Mouse (Mus musculus): ENCODE measurements at regions not wholly inside any gene's neighbourhood (a gene's known extent, or its start where the extent isn't known, plus 50 kb on each side); places are given as distances from the start of the nearest gene placed in this dataset.

- no peaks in the 10 kb centered on the region for H3K9me3 ChIP-seq (replicated peaks)
- peaks cover 7% of the 10 kb centered on the region; the same call in 1 of the 2 replicates for H3K4me1 ChIP-seq
- H3K27ac ChIP-seq (replicated peaks), result no peak overlapping the region
- no peaks in the 10 kb centered on the region for H3K27me3 ChIP-seq (replicated peaks)
- H3K4me2 ChIP-seq, result no peak overlapping the region
- H3K9ac ChIP-seq (replicated peaks), result no peak overlapping the region
- no peak overlapping the region for H3K4me3 ChIP-seq (replicated peaks)
- no peak for ATAC-seq (ENCODE audit: low FRiP score)
- WGBS, result 81% methylated on average over 1 of the region's 1 CpGs
- no peaks in the 10 kb centered on the region for H3K36me3 ChIP-seq
Observed at GRCm38 (mm10) chr8:116248398-116248797, 256.4 kb upstream of the Dynlrb2 start.

DNA sequence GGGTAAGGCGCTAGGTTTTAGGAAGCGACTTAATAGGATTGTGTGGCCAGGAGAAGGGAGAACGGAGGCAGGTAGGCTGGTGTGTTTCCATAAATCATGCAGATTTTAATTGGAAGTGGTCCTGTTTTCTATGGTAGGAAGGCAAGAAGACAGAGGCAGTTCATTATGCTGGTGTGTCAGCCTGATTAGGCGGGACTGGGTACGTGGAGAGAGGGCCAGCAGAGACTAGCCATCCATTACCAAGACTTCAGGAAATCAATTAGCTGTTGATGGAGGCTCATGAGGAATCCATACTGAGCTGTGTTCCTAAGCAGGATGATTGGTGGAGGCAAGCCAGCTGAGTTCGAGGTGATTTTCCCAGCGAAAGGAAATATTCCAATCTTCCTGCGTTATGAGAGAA, 261.3 kb upstream of the Dynlrb2 start:
- H3K36me3 ChIP-seq, result no peaks in the 10 kb centered on the region
- H3K4me3 ChIP-seq (replicated peaks), result no peak overlapping the region
- no peaks in the 10 kb centered on the region for H3K9me3 ChIP-seq (replicated peaks)
- H3K27ac ChIP-seq (replicated peaks), result no peak overlapping the region
- 0 out of 2 replicates have a peak, but pooled peaks cover 3% of the 10 kb centered on the region for H3K27me3 ChIP-seq (replicated peaks)
- WGBS, result 47% methylated on average over 8 of the region's 8 CpGs
- no peak overlapping the region for H3K9ac ChIP-seq (replicated peaks)
- H3K4me2 ChIP-seq, result no peak overlapping the region
- ATAC-seq (ENCODE audit: low FRiP score), result no peak
- H3K4me1 ChIP-seq, result peaks cover 19% of the 10 kb centered on the region; the same call in 1 of the 2 replicates

GRCm38 (mm10) chr8:116242972-116243371, 261.8 kb upstream of the Dynlrb2 start:
- Histone ChIP-seq H3K4me1 (peaks cover 20% of the 10 kb centered on the region; the same call in 1 of the 2 replicates), H3K4me3 (replicated peaks) (no peak overlapping the region), H3K27me3 (replicated peaks) (0 out of 2 replicates have a peak, but pooled peaks cover 3% of the 10 kb centered on the region), H3K4me2 (no peak overlapping the region), H3K9me3 (replicated peaks) (no peaks in the 10 kb centered on the region), H3K36me3 (no peaks in the 10 kb centered on the region), H3K9ac (replicated peaks) (no peak overlapping the region), H3K27ac (replicated peaks) (no peak overlapping the region)
- no peak for ATAC-seq (ENCODE audit: low FRiP score)
- 76% methylated on average over 5 of the region's 5 CpGs for WGBS

DNA sequence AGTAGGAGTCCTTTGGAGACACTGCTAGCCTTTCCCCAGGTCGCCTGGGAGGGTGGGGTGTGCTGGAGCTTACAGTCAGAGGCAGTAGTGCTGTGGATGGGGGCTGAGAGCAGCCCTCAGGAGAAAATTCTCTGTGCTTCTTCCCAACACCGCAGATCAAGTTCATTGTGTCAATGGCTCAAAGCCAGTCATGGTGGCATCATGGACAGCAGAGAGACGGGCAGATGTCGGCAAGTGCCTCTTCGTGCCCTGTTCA, 262.9 kb upstream of the Dynlrb2 start:
- Histone ChIP-seq H3K27me3 (replicated peaks) (0 out of 2 replicates have a peak, but pooled peaks cover 3% of the 10 kb centered on the region), H3K4me3 (replicated peaks) (no peak overlapping the region), H3K9ac (replicated peaks) (no peak overlapping the region), H3K27ac (replicated peaks) (no peak overlapping the region), H3K36me3 (no peaks in the 10 kb centered on the region), H3K4me1 (peaks cover 24% of the 10 kb centered on the region; the same call in 1 of the 2 replicates), H3K9me3 (replicated peaks) (no peaks in the 10 kb centered on the region), H3K4me2 (no peak overlapping the region)
- ATAC-seq (ENCODE audit: low FRiP score), result no peak
- 86% methylated on average over 5 of the region's 5 CpGs for WGBS

DNA sequence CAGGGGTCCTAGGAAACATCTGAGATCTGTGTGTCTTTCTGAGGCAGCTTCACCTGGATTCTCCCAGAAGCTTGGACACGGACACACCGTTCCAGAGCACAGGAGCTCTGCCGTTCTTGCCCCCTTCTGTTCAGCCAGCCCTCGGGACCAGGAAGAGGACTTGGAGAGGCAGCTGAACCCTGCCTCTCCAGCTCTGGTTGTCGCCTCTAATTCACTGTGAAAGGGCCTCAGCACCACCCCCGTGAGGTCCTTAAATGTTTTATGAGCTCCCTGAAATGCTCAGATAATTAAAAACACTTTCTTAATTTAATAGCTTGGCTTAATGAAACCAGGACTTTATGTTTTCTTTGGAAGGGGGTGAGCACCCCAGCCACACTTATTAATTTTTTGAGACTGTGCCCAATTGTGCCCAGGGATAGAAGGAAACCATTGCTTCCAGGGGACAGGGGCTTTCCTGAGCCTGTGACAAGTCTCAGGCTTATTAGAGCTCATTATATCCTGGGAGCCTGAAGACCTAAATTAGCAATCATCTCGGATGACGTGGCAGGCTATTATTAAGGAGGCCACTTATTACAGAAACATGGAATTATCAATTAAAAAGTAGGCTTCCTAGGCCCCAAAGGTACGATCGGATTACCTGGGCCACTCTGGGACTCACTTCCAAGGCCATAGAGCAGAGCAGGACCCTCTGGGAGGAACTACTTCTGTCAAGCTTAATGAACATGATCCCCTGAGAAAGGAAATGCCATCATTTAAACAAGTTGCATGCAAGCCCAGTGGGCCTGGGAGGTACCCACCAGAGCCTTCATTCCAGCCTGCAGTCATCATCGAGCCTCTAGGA, 263.4 kb upstream of the Dynlrb2 start:
- no peak overlapping the region for H3K9ac ChIP-seq (replicated peaks)
- no peak overlapping the region for H3K4me2 ChIP-seq
- no peaks in the 10 kb centered on the region for H3K36me3 ChIP-seq
- 38% methylated on average over 11 of the region's 11 CpGs for WGBS
- no peak for ATAC-seq (ENCODE audit: low FRiP score)
- no peak overlapping the region for H3K27ac ChIP-seq (replicated peaks)
- no peak overlapping the region for H3K4me3 ChIP-seq (replicated peaks)
- 0 out of 2 replicates have a peak, but pooled peaks cover 5% of the 10 kb centered on the region for H3K27me3 ChIP-seq (replicated peaks)
- no peaks in the 10 kb centered on the region for H3K9me3 ChIP-seq (replicated peaks)
- H3K4me1 ChIP-seq, result peaks cover 24% of the 10 kb centered on the region; the same call in 1 of the 2 replicates

DNA sequence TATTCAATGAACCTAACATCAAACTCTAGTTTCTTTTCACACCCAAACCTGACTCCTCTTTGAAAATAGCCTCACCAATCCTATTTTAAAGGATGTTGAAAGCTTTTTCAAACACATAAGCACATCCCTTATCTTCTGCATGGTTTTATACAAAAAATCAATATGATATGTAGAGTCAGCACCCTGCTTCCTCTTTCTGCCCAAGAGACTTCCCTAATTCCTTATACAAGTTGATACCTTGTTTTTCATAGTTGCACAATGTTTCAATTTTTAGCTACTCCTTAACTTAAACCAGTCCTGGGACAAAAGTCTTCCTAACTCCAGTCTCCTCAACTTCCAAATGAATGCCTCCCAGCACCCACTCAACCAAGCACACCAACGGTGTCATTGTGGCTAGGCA, 266.1 kb upstream of the Dynlrb2 start:
- Histone ChIP-seq H3K9me3 (replicated peaks) (no peaks in the 10 kb centered on the region), H3K36me3 (no peaks in the 10 kb centered on the region), H3K4me1 (peaks cover 20% of the 10 kb centered on the region; the same call in 1 of the 2 replicates), H3K4me3 (replicated peaks) (no peak overlapping the region), H3K4me2 (no peak overlapping the region), H3K9ac (replicated peaks) (no peak overlapping the region), H3K27ac (replicated peaks) (no peak overlapping the region), H3K27me3 (replicated peaks) (peaks cover 5% of the 10 kb centered on the region; the same call in 1 of the 2 replicates)
- WGBS, result 91% methylated on average over 1 of the region's 1 CpGs
- no peak for ATAC-seq (ENCODE audit: low FRiP score)

DNA sequence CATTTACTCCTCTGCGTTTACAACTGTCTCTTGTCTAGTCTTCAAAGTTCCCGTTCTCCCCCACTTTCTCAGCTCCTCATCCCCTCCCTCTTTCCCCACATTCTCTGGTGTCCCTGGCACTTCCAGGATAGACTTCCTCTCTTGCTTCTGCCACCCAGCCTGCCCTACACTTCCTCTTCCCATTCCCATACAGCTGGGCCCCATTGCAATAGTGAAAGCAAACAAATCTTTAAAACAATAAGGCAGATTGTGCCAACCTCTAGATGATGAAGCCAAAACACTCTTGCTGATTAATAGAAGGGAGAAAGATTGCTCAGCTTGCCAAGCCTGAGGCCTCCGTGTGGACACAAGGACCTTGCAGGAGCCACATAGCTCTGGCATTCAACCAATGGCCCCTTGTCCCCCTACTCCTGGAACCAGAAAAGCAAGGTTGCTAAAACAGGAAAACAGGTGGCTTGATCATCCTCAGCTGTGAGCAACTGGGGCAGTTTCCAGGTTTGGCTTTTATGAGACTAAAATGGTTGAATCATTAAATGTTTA, 267.1 kb upstream of the Dynlrb2 start:
- Histone ChIP-seq H3K9me3 (replicated peaks) (no peaks in the 10 kb centered on the region), H3K27ac (replicated peaks) (no peak overlapping the region), H3K36me3 (no peaks in the 10 kb centered on the region), H3K27me3 (replicated peaks) (peaks cover 5% of the 10 kb centered on the region; the same call in 1 of the 2 replicates), H3K4me2 (no peak overlapping the region), H3K4me3 (replicated peaks) (no peak overlapping the region), H3K4me1 (peaks cover 11% of the 10 kb centered on the region; the same call in 1 of the 2 replicates), H3K9ac (replicated peaks) (no peak overlapping the region)
- 79% methylated on average over 3 of the region's 3 CpGs for WGBS
- ATAC-seq (ENCODE audit: low FRiP score), result no peak

DNA sequence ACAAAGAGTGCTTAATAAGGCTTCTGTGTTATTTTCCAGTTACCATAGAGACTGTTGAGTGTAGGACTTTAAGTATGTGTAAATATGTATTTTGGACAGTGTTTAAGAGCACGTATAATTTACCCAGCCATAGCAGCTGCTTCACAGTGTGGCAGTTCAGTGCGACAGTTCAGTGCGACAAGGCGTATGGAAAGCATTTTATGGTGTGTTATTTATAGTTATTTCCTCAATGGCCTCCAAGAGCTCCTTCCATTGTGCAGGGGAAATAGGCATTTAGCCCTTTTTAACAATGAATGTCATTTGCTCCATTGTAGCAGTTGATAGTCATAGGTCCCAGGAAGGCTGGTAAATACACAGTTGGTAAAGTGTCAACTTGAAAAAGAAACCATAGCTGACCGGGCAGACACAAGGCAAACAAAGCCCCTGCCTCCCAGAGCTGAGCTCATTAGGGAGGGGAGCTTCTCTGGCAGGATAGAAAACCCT, 275.1 kb upstream of the Dynlrb2 start:
- Histone ChIP-seq H3K36me3 (no peaks in the 10 kb centered on the region), H3K4me1 (0 out of 2 replicates have a peak, but pooled peaks cover 8% of the 10 kb centered on the region), H3K27me3 (replicated peaks) (peaks cover 3% of the 10 kb centered on the region; the same call in 1 of the 2 replicates), H3K4me2 (no peak overlapping the region), H3K4me3 (replicated peaks) (no peak overlapping the region), H3K27ac (replicated peaks) (no peak overlapping the region), H3K9ac (replicated peaks) (no peak overlapping the region), H3K9me3 (replicated peaks) (no peaks in the 10 kb centered on the region)
- 8% methylated on average over 5 of the region's 5 CpGs for WGBS
- ATAC-seq (ENCODE audit: low FRiP score), result no peak

GRCm38 (mm10) chr8:116227003-116227402, 277.8 kb upstream of the Dynlrb2 start:
- H3K27me3 ChIP-seq (replicated peaks), result no peaks in the 10 kb centered on the region; the same call in none of the 2 replicates
- H3K36me3 ChIP-seq, result no peaks in the 10 kb centered on the region
- no peak overlapping the region for H3K4me3 ChIP-seq (replicated peaks)
- H3K4me2 ChIP-seq, result no peak overlapping the region
- no peak overlapping the region for H3K9ac ChIP-seq (replicated peaks)
- no peak overlapping the region for H3K27ac ChIP-seq (replicated peaks)
- 0 out of 2 replicates have a peak, but pooled peaks cover 8% of the 10 kb centered on the region for H3K4me1 ChIP-seq
- ATAC-seq (ENCODE audit: low FRiP score), result no peak
- 67% methylated on average over 11 of the region's 11 CpGs for WGBS
- H3K9me3 ChIP-seq (replicated peaks), result no peaks in the 10 kb centered on the region

- Histone ChIP-seq H3K4me2 (no peak overlapping the region), H3K27me3 (replicated peaks) (no peaks in the 10 kb centered on the region; the same call in 1 of the 2 replicates), H3K9ac (replicated peaks) (no peak overlapping the region), H3K4me3 (replicated peaks) (no peak overlapping the region), H3K27ac (replicated peaks) (no peak overlapping the region), H3K4me1 (no peaks in the 10 kb centered on the region), H3K9me3 (replicated peaks) (no peaks in the 10 kb centered on the region), H3K36me3 (no peaks in the 10 kb centered on the region)
- ATAC-seq (ENCODE audit: low FRiP score), result no peak
- WGBS, result 90% methylated on average over 2 of the region's 2 CpGs
Observed at GRCm38 (mm10) chr8:116223235-116223634, 281.5 kb upstream of the Dynlrb2 start.

- Histone ChIP-seq H3K36me3 (no peaks in the 10 kb centered on the region), H3K9ac (replicated peaks) (no peak overlapping the region), H3K27me3 (replicated peaks) (no peaks in the 10 kb centered on the region), H3K4me2 (no peak overlapping the region), H3K4me3 (replicated peaks) (no peak overlapping the region), H3K4me1 (no peaks in the 10 kb centered on the region), H3K9me3 (replicated peaks) (no peaks in the 10 kb centered on the region), H3K27ac (replicated peaks) (no peak overlapping the region)
- 59% methylated on average over 5 of the region's 5 CpGs for WGBS
- no peak for ATAC-seq (ENCODE audit: low FRiP score)
Observed at GRCm38 (mm10) chr8:116215909-116216308, 288.9 kb upstream of the Dynlrb2 start.

GRCm38 (mm10) chr8:116215286-116215860, 289.4 kb upstream of the Dynlrb2 start:
- WGBS, result 50% methylated on average over 5 of the region's 5 CpGs
- no peak for ATAC-seq (ENCODE audit: low FRiP score)

More at GRCm38 (mm10) chr8:116215286-116215860, 289.4 kb upstream of the Dynlrb2 start:
- Histone ChIP-seq H3K4me2 (no peak overlapping the region), H3K4me1 (no peaks in the 10 kb centered on the region), H3K9ac (replicated peaks) (no peak overlapping the region), H3K27me3 (replicated peaks) (no peaks in the 10 kb centered on the region), H3K9me3 (replicated peaks) (no peaks in the 10 kb centered on the region), H3K36me3 (no peaks in the 10 kb centered on the region), H3K27ac (replicated peaks) (no peak overlapping the region), H3K4me3 (replicated peaks) (no peak overlapping the region)

All from neural tube, embryonic 15.5 days (tissue).